Mouse (Mus musculus): ENCODE measurements around the gene Serpina3a.

DNA sequence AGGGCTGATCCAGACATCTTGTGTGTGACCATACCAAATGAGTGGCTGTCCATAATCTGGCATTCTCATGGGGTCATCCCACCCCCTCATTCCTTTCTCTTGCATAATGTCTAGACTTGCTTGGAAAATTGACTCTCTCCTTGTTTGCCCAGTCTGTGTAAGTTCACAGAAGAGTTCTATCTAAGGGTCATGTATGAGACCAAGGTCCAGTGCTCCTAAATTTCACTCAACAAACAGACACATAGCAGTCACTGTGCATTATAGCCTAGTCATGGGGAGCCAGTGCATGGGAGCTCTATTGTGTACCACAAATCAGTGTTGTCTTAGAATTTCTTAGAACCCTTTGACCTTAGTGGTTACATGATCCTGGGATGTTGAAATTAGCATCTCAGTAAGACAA, 5.6 kb upstream of the Serpina3a start:
- TF ChIP-seq ZNF384 (IDR thresholded peaks at IDR 0.05; ENCODE audit: low read depth, low read length) = no peak
- TF ChIP-seq CTCF (conservative IDR thresholded peaks at IDR 0.05 in 1 of 2, IDR thresholded peaks at IDR 0.05 in 1 of 2; ENCODE audit: low read depth in 2 of 2, low read length in 2 of 2) = no peak
- no peak for TF ChIP-seq POLR2A (IDR thresholded peaks at IDR 0.05; ENCODE audit: low read depth, low read length)
- TF ChIP-seq MYC (IDR thresholded peaks at IDR 0.05; ENCODE audit: low read depth, low read length) = no peak

All from CH12.LX (cell line).